Mouse (Mus musculus) lung, embryonic 14.5 days (tissue): ENCODE results near the gene 4833439L19Rik. TPM values are rescaled to one million over a fixed set of nuclear protein-coding genes. Genes with fewer than 3 reads are reported as not detected.

Experiments used
- ATAC-seq: fragments of 200-750 bp; cut with Nextera tagmentation; 2 replicates; pipeline ENCODE4 v1.8.0; 2017; ENCODE audit warnings: mild to moderate bottlenecking, moderate TSS enrichment, moderate library complexity; ENCODE audit not compliant: insufficient read depth
- DNase-seq: peaks from one replicate; pipeline ENCODE4 v3.0.0-alpha.2; 2015
- H3K27ac ChIP-seq: fragments of 300-500 bp; sonication (generic); 2 replicates; pipeline ENCODE4 v1.5.1; 2014; ENCODE audit warnings: low read depth, mild to moderate bottlenecking, moderate library complexity
- H3K27me3 ChIP-seq: fragments of 300-500 bp; sonication (generic); 2 replicates; pipeline ENCODE4 v1.6.1; 2014; ENCODE audit warnings: low read length, control low read depth; ENCODE audit not compliant: insufficient read depth
- H3K36me3 ChIP-seq: fragments of 300-500 bp; sonication (generic); 2 replicates; pipeline ENCODE4 v1.6.1; 2014; ENCODE audit warnings: control low read depth; ENCODE audit not compliant: insufficient read depth
- H3K4me1 ChIP-seq: fragments of 300-500 bp; sonication (generic); 2 replicates; pipeline ENCODE4 v1.6.1; 2014; ENCODE audit warnings: antibody characterized with exemption, control low read depth; ENCODE audit not compliant: insufficient read depth
- H3K4me2 ChIP-seq: fragments of 300-500 bp; sonication (generic); 2 replicates; pipeline ENCODE4 v1.6.1; 2014; ENCODE audit warnings: mild to moderate bottlenecking
- H3K4me3 ChIP-seq: fragments of 300-500 bp; sonication (generic); 2 replicates; pipeline ENCODE4 v1.5.1; 2014; ENCODE audit warnings: low read depth, low read length
- H3K9ac ChIP-seq: fragments of 300-500 bp; sonication (generic); 2 replicates; pipeline ENCODE4 v1.6.1; 2014
- H3K9me3 ChIP-seq: fragments of 300-500 bp; sonication (generic); 2 replicates; pipeline ENCODE4 v1.6.1; 2016; ENCODE audit warnings: low read depth, low read length, control low read depth
- CTCF ChIP-seq: IDR thresholded peaks from 2 replicates; pipeline ENCODE4 v1.5.1; 2016; ENCODE audit warnings: antibody characterized with exemption, low read depth
- WGBS: fragments of 180-500 bp; shearing (Covaris S2); extraction: QIAGEN DNeasy Blood & Tissue Kit; methylation state at CpG from one replicate; pipeline ENCODE4 v1.1.7; 2014; 5-methylcytosine and 5-hydroxymethylcytosine counted together
- polyA plus RNA-seq: library from polyadenylated mRNA; unstranded; fragments of >200 nt; fragmentation: Nextera tagmentation; extraction: Ambion mirVana; gene quantifications from 2 replicates; pipeline ENCODE4 v1.2.1, GENCODE M21; 2014

4833439L19Rik gene
- polyA plus RNA-seq, 1 experiment from 2014 or later: 137 TPM

DNA sequence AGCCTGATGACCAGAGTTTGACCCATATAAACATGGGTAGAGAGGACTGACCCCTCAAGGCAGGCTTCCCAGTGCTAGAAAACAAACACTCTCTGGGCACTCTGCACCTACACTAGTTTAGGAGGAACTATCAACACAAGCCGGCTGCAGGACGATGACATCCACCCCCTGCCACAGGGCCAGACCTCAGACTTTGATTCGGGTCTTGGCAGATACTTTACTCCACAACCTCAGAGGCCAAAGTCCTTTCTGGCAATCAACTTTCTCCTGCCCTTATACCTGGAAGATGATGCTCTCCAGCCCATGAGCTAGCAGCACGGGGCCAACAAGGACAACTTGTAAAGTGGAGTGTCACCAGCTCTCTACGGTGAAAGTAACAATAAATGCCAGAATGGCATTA, 17.6 kb upstream of the 4833439L19Rik start:
- ATAC-seq (no peak), DNase-seq (no peak)
- Histone ChIP-seq H3K27me3 (no peaks in the 10 kb centered on the region), H3K36me3 (peaks cover 95% of the 10 kb centered on the region), H3K4me3 (no peak overlapping the region), H3K4me2 (no peak overlapping the region), H3K9me3 (no peaks in the 10 kb centered on the region), H3K27ac (no peak overlapping the region), H3K4me1 (no peaks in the 10 kb centered on the region), H3K9ac (no peak overlapping the region)
- 81% methylated on average over 5 of the region's 5 CpGs for WGBS
- no peak for TF ChIP-seq CTCF

DNA sequence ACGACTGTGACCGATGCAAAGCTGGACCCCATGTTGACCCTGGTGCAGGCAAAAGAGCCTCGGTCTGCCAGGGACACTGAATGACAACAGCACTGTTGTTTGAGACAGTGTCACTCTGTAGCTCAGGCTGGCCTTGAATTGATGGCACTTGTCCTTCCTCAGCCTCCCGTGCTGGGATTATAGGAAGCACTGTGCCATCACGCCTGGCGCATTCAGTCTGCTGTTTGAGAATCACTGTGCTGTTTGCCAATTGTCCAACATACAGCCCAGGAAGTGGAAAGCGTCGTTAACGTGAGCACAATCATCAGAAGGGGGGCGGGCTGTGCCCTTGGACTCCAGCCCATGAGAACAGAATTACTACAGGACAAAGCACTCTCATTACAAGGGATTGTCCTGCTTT, 16.9 kb upstream of the 4833439L19Rik start:
- no peak overlapping the region for H3K4me3 ChIP-seq
- DNase-seq (no peak), ATAC-seq (no peak)
- H3K4me2 ChIP-seq: no peak overlapping the region
- H3K9ac ChIP-seq: no peak overlapping the region
- no peak overlapping the region for H3K27ac ChIP-seq
- H3K4me1 ChIP-seq: no peaks in the 10 kb centered on the region
- 70% methylated on average over 10 of the region's 10 CpGs for WGBS
- no peaks in the 10 kb centered on the region for H3K27me3 ChIP-seq
- no peaks in the 10 kb centered on the region for H3K9me3 ChIP-seq
- no peak for TF ChIP-seq CTCF
- peaks cover 88% of the 10 kb centered on the region for H3K36me3 ChIP-seq

DNA sequence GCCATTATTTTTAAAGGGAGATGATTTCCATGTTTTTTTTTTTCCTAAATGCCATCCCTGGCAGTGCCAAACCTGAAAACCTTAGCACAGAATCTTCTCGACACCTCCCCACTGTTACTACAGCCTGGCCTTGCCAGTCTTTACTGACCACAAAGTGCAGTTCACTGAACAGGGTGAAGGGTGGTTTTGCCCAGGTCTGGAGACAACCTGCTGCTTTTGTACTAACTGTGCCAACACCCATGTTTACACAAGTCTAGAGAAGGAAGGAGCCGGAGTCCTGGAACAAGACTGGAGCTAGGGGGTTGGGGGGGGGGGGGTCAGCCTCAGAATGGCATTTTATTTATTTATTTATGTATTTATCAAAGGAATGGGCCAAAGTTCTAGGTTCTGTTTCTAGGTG, 16.1 kb upstream of the 4833439L19Rik start:
- Histone ChIP-seq H3K9me3 (no peaks in the 10 kb centered on the region), H3K36me3 (peaks cover 83% of the 10 kb centered on the region), H3K9ac (no peak overlapping the region), H3K4me3 (no peak overlapping the region), H3K4me1 (no peaks in the 10 kb centered on the region), H3K27me3 (no peaks in the 10 kb centered on the region), H3K4me2 (no peak overlapping the region), H3K27ac (no peak overlapping the region)
- no peak for ATAC-seq
- no peak for TF ChIP-seq CTCF
- 51% methylated on average over 2 of the region's 2 CpGs for WGBS
- DNase-seq: no peak

DNA sequence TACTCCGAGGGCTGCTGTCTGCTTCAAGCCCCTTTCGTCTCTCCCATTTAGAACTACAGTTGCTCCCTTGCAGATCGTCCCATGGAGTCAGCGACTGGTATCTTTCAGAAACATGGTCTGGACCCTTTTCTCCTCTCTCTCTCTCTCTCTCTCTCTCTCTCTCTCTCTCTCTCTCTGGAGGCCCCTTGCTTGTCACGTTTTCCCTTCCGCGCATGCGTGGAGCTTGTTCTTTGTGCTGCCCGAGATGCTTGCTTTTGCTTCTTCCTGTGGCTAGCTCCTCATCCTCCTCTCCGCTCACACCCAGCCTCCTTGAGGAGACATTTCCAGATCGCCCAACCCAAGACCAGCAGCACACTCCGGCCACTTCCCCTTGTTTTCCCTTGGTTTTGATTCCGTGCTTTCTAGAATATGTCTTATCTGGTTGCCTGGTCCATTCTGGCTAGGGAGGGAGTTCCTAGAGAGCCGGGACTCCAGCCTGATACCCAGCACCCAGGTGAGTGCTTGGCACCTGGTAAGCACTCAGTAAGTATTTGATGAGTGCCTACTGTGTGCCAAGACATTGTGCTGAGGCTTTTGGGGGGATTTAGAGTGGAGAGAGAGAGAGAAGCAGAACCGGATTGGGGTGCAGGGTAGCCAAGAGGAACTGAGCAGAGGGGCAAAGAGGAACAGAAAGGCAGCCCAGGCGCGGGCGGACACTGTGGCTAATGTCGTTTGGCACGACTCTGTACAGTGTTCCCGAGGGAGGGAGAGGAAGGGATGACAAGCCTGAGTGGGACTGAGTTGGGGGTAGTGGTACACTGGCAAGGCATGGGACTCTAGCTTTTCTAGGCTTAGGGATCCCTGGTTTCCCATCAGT, 12.6 kb upstream of the 4833439L19Rik start:
- H3K9me3 ChIP-seq: no peaks in the 10 kb centered on the region
- H3K36me3 ChIP-seq: peaks cover 51% of the 10 kb centered on the region
- no peak overlapping the region for H3K4me3 ChIP-seq
- no peak for DNase-seq
- no peak for ATAC-seq
- H3K4me2 ChIP-seq: no peak overlapping the region
- no peak overlapping the region for H3K9ac ChIP-seq
- H3K27ac ChIP-seq: no peak overlapping the region
- no peak for TF ChIP-seq CTCF
- 84% methylated on average over 21 of the region's 21 CpGs for WGBS
- no peaks in the 10 kb centered on the region for H3K4me1 ChIP-seq
- no peaks in the 10 kb centered on the region for H3K27me3 ChIP-seq

DNA sequence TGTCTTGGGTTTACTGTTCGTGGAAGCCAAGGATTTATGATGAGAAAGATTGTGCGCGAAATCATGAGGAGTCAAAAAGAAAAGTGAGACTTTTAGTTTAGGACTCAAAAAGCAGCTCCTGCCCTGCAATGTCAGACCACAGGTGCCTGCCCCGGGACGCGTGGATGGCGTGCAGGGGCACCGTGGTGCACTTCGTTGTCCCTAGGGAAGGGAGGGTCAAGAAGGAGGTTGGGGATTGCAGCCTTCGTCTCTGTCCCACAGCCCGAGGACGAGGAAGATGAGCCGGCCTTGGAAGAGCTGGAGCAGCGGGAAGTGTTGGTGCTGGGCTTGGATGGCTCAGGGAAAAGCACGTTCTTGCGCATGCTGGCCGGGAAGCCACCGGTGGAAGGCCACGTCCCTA, 10.3 kb upstream of the 4833439L19Rik start:
- ATAC-seq (peak; percentile 13; the same call in 1 of the 2 replicates), DNase-seq (peak; percentile 21)
- peak overlapping the region; percentile 89 for H3K9ac ChIP-seq
- no peaks in the 10 kb centered on the region for H3K4me1 ChIP-seq
- WGBS: under 1% methylated on average over 19 of the region's 19 CpGs
- H3K4me2 ChIP-seq: peak overlapping the region; percentile 93
- no peaks in the 10 kb centered on the region for H3K9me3 ChIP-seq
- peak overlapping the region; percentile 97 for H3K4me3 ChIP-seq
- peaks cover 28% of the 10 kb centered on the region for H3K36me3 ChIP-seq
- peak overlapping the region; percentile 75; the same call in 1 of the 2 replicates for H3K27ac ChIP-seq
- TF ChIP-seq CTCF: no peak
- no peaks in the 10 kb centered on the region for H3K27me3 ChIP-seq

DNA sequence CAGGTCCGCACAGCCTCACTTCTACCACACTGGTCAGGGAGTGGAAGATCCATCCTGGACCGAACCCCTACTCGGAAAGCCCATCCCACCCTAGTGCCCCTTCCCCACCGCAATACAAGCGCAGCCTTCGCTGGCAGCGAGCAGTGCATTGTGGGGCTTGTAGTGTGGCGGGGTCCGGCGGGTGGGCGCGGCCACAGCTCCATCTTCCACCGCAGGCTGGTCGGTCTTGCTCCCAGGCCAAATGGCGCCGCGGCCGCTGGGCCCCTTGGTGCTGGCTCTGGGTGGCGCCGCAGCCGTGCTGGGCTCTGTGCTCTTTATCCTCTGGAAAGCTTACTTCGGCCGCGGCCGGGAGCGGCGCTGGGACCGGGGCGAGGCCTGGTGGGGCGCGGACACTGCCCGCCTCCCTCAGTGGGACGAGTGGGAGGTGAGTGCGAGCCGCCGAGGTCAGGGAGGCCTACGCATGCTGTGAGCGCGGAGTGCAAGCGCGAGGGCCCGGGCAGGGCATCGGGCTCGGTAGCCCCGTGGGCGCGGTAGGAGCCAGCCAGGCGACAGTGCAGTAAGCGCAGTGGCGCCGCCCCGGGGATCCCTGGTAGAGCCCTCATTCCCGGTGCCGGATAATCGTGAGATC, 9.7 kb upstream of the 4833439L19Rik start, which contains the start of gene Arl10:
TSS of gene Arl10 (plus strand) at position 162 of the 628 bp plus-strand sequence.
- TF ChIP-seq CTCF: no peak
- no peaks in the 10 kb centered on the region for H3K4me1 ChIP-seq
- ATAC-seq: peak; percentile 92
- H3K9me3 ChIP-seq: no peaks in the 10 kb centered on the region
- peaks cover 22% of the 10 kb centered on the region for H3K36me3 ChIP-seq
- H3K27ac ChIP-seq: peak within 1 kb of the TSS; percentile 75
- peak within 1 kb of the TSS; percentile 93 for H3K4me2 ChIP-seq
- under 1% methylated on average over 55 of the region's 55 CpGs for WGBS
- DNase-seq: peak; percentile 85
- H3K27me3 ChIP-seq: no peaks in the 10 kb centered on the region
- H3K9ac ChIP-seq: peak within 1 kb of the TSS; percentile 89
- H3K4me3 ChIP-seq: peak within 1 kb of the TSS; percentile 97

DNA sequence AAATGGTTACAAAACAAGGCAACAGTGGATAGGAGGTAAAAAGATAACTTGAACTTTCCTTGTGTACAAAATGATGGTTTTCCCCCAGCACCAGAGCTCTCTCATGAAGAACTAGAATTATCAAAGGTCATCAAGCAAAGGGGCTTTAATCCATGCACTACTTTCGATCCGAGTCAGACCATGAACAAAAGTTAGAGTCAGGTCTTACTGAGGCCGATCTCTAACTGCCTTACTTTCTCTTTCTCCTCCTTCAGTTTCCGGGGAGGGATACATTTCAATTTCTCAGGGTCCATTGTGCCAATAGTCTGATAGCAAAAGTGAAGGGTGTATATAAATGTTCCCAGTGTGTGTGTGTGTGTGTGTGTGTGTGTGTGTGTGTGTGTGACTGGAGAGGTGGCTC, 7.4 kb upstream of the 4833439L19Rik start:
- H3K9me3 ChIP-seq: no peaks in the 10 kb centered on the region
- H3K27ac ChIP-seq: no peak overlapping the region
- 75% methylated on average over 4 of the region's 4 CpGs for WGBS
- H3K4me1 ChIP-seq: no peaks in the 10 kb centered on the region
- peaks cover 4% of the 10 kb centered on the region; the same call in 1 of the 2 replicates for H3K36me3 ChIP-seq
- H3K9ac ChIP-seq: no peak overlapping the region
- TF ChIP-seq CTCF: no peak
- H3K4me2 ChIP-seq: no peak overlapping the region
- no peak for ATAC-seq
- no peak for DNase-seq
- no peak overlapping the region for H3K4me3 ChIP-seq
- no peaks in the 10 kb centered on the region for H3K27me3 ChIP-seq
